Mouse (Mus musculus) heart, postnatal 0 days (tissue): Measurements from ENCODE around the gene Ddx39b.

ENCODE experiments used
- CTCF ChIP-seq: IDR thresholded peaks from 2 replicates; pipeline ENCODE4 v1.5.1; 2016; ENCODE audit warnings: antibody characterized with exemption, control low read depth, low read depth
- EP300 ChIP-seq: IDR thresholded peaks from 2 replicates; pipeline ENCODE4 v1.6.1; 2016; ENCODE audit warnings: antibody characterized with exemption, low read depth

- TF ChIP-seq CTCF (no peak), EP300 (no peak)
These were observed 14.2 kb downstream of the Ddx39b start for GRCm38 (mm10) chr17:35255704-35256103.
